Mouse (Mus musculus) MEL (cell line): ENCODE data around the gene Dcps. TPM values are rescaled to one million over a fixed set of nuclear protein-coding genes. Genes with fewer than 3 reads are reported as not detected.

Experiments
- DNase-seq: peaks from one replicate; pipeline ENCODE4 v3.0.0; 2011; ENCODE audit warnings: low read depth, low spot score
- H3K27ac ChIP-seq: 2 replicates; pipeline ENCODE4 v1.5.1; 2012; ENCODE audit warnings: low read depth, mild to moderate bottlenecking, control low read depth, low read length, moderate library complexity; ENCODE audit not compliant: control insufficient read depth
- H3K27me3 ChIP-seq, 2 experiments: fragments of 150-350 bp in 1 of 2; sonication (generic) in 1 of 2; 2 replicates each; pipeline ENCODE4 v1.6.1; 2012; ENCODE audit warnings: low read length in 2 of 2, mild to moderate bottlenecking in 2 of 2, improper control_type of control experiment in 1 of 2, moderate library complexity in 1 of 2; ENCODE audit not compliant: insufficient read depth in 2 of 2, control insufficient read depth in 1 of 2
- H3K36me3 ChIP-seq, 2 experiments: 2 replicates each; pipeline ENCODE4 v1.6.1; 2012 to 2014; ENCODE audit warnings: low read length in 2 of 2, improper control_type of control experiment in 1 of 2, inconsistent platforms in 1 of 2, mild to moderate bottlenecking in 1 of 2; ENCODE audit not compliant: insufficient read depth in 2 of 2, control insufficient read depth in 1 of 2
- H3K4me1 ChIP-seq, 2 experiments: fragments of 150-350 bp in 1 of 2; sonication (generic) in 1 of 2; 2 replicates each; pipeline ENCODE4 v1.6.1; 2012; ENCODE audit warnings: low read length in 2 of 2, improper control_type of control experiment in 1 of 2, mild to moderate bottlenecking in 1 of 2; ENCODE audit not compliant: insufficient read depth in 2 of 2, control insufficient read depth in 1 of 2
- H3K4me3 ChIP-seq, 2 experiments: fragments of 150-350 bp in 1 of 2; sonication (generic) in 1 of 2; 2 replicates each; pipeline ENCODE4 v1.5.1; 2012; ENCODE audit warnings: low read depth in 2 of 2, low read length in 2 of 2, mild to moderate bottlenecking in 2 of 2, moderate library complexity in 2 of 2, control low read depth in 1 of 2, improper control_type of control experiment in 1 of 2; ENCODE audit not compliant: control insufficient read depth in 1 of 2, insufficient read depth in 1 of 2
- H3K79me2 ChIP-seq: 2 replicates; pipeline ENCODE4 v1.6.1; 2012; ENCODE audit warnings: mild to moderate bottlenecking, low read length, moderate library complexity; ENCODE audit not compliant: control insufficient read depth, poor library complexity, insufficient read depth
- H3K9ac ChIP-seq: 2 replicates; pipeline ENCODE4 v1.6.1; 2012; ENCODE audit warnings: low read depth, mild to moderate bottlenecking, control low read depth, low read length, moderate library complexity; ENCODE audit not compliant: control insufficient read depth, poor library complexity, severe bottlenecking
- H3K9me3 ChIP-seq: fragments of 150-350 bp; sonication (generic); replicated peaks from 2 replicates; pipeline ENCODE4 v1.6.1; 2012; ENCODE audit warnings: mild to moderate bottlenecking, low read length, improper control_type of control experiment, moderate library complexity; ENCODE audit not compliant: insufficient read depth
- CTCF ChIP-seq, 3 experiments: IDR thresholded peaks in 2 of 3; conservative IDR thresholded peaks in 1 of 3; 2 replicates each; pipeline ENCODE4 v1.5.1; 2011 to 2012; ENCODE audit warnings: low read length in 3 of 3, low read depth in 2 of 3, mild to moderate bottlenecking in 2 of 3, improper control_type of control experiment in 1 of 3, inconsistent platforms in 1 of 3, mixed read lengths in 1 of 3, moderate library complexity in 1 of 3; ENCODE audit not compliant: control insufficient read depth in 1 of 3, insufficient read depth in 1 of 3, poor library complexity in 1 of 3, severe bottlenecking in 1 of 3
- ELF1 ChIP-seq: IDR thresholded peaks from 2 replicates; pipeline ENCODE4 v1.6.1; 2014; ENCODE audit warnings: low read depth, mild to moderate bottlenecking, inconsistent platforms, low read length, improper control_type of control experiment, moderate library complexity
- EP300 ChIP-seq, 2 experiments: IDR thresholded peaks; 2 replicates each; pipeline ENCODE4 v1.6.1; 2011; ENCODE audit warnings: improper control_type of control experiment in 2 of 2, low read length in 2 of 2, low read depth in 1 of 2, mild to moderate bottlenecking in 1 of 2
- JUND ChIP-seq: IDR thresholded peaks from 2 replicates; pipeline ENCODE4 v1.6.1; 2011; ENCODE audit warnings: low read depth, mild to moderate bottlenecking, improper control_type of control experiment, low read length
- KAT2A ChIP-seq: conservative IDR thresholded peaks from 2 replicates; pipeline ENCODE4 v1.6.1; 2012; ENCODE audit warnings: low read depth, low read length, improper control_type of control experiment, inconsistent platforms
- MAZ ChIP-seq: IDR thresholded peaks from 2 replicates; pipeline ENCODE4 v1.6.1; 2012; ENCODE audit warnings: low read depth, mild to moderate bottlenecking, inconsistent platforms, low read length, improper control_type of control experiment
- MXI1 ChIP-seq: IDR thresholded peaks from 2 replicates; pipeline ENCODE4 v1.6.1; 2011; ENCODE audit warnings: mild to moderate bottlenecking, low read depth, low read length, improper control_type of control experiment
- NELFE ChIP-seq: IDR thresholded peaks from 2 replicates; pipeline ENCODE4 v1.6.1; 2011; ENCODE audit warnings: low read depth, low read length, improper control_type of control experiment
- NRF1 ChIP-seq: IDR thresholded peaks from 2 replicates; pipeline ENCODE4 v1.6.1; 2014; ENCODE audit warnings: low read depth, mild to moderate bottlenecking, inconsistent platforms, low read length, improper control_type of control experiment, moderate library complexity; ENCODE audit not compliant: poor library complexity, insufficient read depth, severe bottlenecking
- POLR2A ChIP-seq, 2 experiments: IDR thresholded peaks; 2 replicates each; pipeline ENCODE4 v1.6.1; 2011 to 2012; ENCODE audit warnings: low read length in 2 of 2, mild to moderate bottlenecking in 2 of 2, control low read depth in 1 of 2, improper control_type of control experiment in 1 of 2, low read depth in 1 of 2, moderate library complexity in 1 of 2; ENCODE audit not compliant: control insufficient read depth in 1 of 2, insufficient read depth in 1 of 2, poor library complexity in 1 of 2
- RAD21 ChIP-seq: IDR thresholded peaks from 2 replicates; pipeline ENCODE4 v1.6.1; 2011; ENCODE audit warnings: mild to moderate bottlenecking, low read depth, low read length, improper control_type of control experiment
- SIN3A ChIP-seq: IDR thresholded peaks from 2 replicates; pipeline ENCODE4 v1.6.1; 2012; ENCODE audit warnings: low read length, improper control_type of control experiment, inconsistent platforms
- SMC3 ChIP-seq: IDR thresholded peaks from 2 replicates; pipeline ENCODE4 v1.6.1; 2011; ENCODE audit warnings: low read depth, low read length, improper control_type of control experiment
- TAL1 ChIP-seq: IDR thresholded peaks from 2 replicates; pipeline ENCODE4 v1.6.1; 2012; ENCODE audit warnings: mild to moderate bottlenecking, inconsistent platforms, low read length, moderate library complexity, mixed read lengths
- TBP ChIP-seq: IDR thresholded peaks from 2 replicates; pipeline ENCODE4 v1.8.0; 2011; ENCODE audit warnings: low read depth, low read length, improper control_type of control experiment
- TCF12 ChIP-seq: IDR thresholded peaks from 2 replicates; pipeline ENCODE4 v1.6.1; 2014; ENCODE audit warnings: low read depth, mild to moderate bottlenecking, inconsistent platforms, low read length, improper control_type of control experiment, moderate library complexity
- ZNF384 ChIP-seq: IDR thresholded peaks from 2 replicates; pipeline ENCODE4 v1.6.1; 2012; ENCODE audit warnings: low read depth, mild to moderate bottlenecking, inconsistent platforms, low read length, improper control_type of control experiment
- polyA plus RNA-seq, 2 experiments: library from polyadenylated mRNA; stranded (reverse) in 1 of 2; unstranded in 1 of 2; fragments of >175 nt in 1 of 2; fragments of >200 nt in 1 of 2; gene quantifications; 2 replicates each; pipeline versions ENCODE4 v1.2.1 to v1.2.4; 2012; ENCODE audit warnings: low replicate concordance in 2 of 2, low read depth in 1 of 2; ENCODE audit not compliant: insufficient read length in 2 of 2, insufficient read depth in 1 of 2, missing spikeins in 1 of 2
- total RNA-seq: library from RNA; depleted of rRNA; stranded (reverse); fragments of 300-350 nt; gene quantifications from 2 replicates; pipeline ENCODE4 v1.2.3, GENCODE M21; 2012

Dcps gene
- total and polyA plus RNA-seq, 3 experiments: 54.3 to 115 TPM; not detected in 1

GRCm38 (mm10) chr9:35199772-35200471 is 24.1 kb upstream of the Dcps start, which contains the start of the genes Srpr and Tirap:
TSS of gene Srpr (plus strand) at chr9:35200175.
TSS of gene Tirap (minus strand) at chr9:35200291.
- Histone ChIP-seq H3K9me3 (no peaks in the 10 kb centered on the region), H3K27ac (peak within 1 kb of the TSS; percentile 27; the same call in 1 of the 2 replicates), H3K79me2 (peaks cover 1% of the 10 kb centered on the region; the same call in 1 of the 2 replicates), H3K27me3 (no peaks in the 10 kb centered on the region), H3K9ac (peak within 1 kb of the TSS; percentile 87), H3K4me3 (peak within 1 kb of the TSS; percentile 88 to 90), H3K4me1 (peaks cover 10 to 11% of the 10 kb centered on the region in 2 experiments), H3K36me3 (peaks cover 0 to 19% of the 10 kb centered on the region in 2 experiments; a peak in 2 of 4 replicates)
- DNase-seq: peak; percentile 84
- TF ChIP-seq MAZ (peak; percentile 55; the same call in 1 of the 2 replicates), SMC3 (peak; percentile 36), ELF1 (peak; percentile 40; the same call in 1 of the 2 replicates), JUND (no peak), CTCF (IDR thresholded peaks at IDR 0.05 in 2 of 3, conservative IDR thresholded peaks at IDR 0.05 in 1 of 3; ENCODE audit: control insufficient read depth in 1 of 3, insufficient read depth in 1 of 3, low read depth in 2 of 3, low read length in 3 of 3, poor library complexity in 1 of 3, severe bottlenecking in 1 of 3) (peak in 2 of 3 experiments; percentile 76 to 94; a peak in 5 of 6 replicates), RAD21 (peak; percentile 12), MXI1 (peak; percentile 32; the same call in 1 of the 2 replicates), POLR2A (IDR thresholded peaks at IDR 0.05; ENCODE audit: control insufficient read depth in 1 of 2, insufficient read depth in 1 of 2, low read depth in 1 of 2, low read length in 2 of 2, poor library complexity in 1 of 2) (peak in 1 of 2 experiments; percentile 22; a peak in 2 of 4 replicates), TCF12 (no peak), SIN3A (peak; percentile 41)

GRCm38 (mm10) chr9:35198945-35199771 is 23.3 kb upstream of the Dcps start:
- Histone ChIP-seq H3K27ac (peak overlapping the region; percentile 27; the same call in 1 of the 2 replicates), H3K27me3 (no peaks in the 10 kb centered on the region)
- peak; percentile 44 for DNase-seq

More at GRCm38 (mm10) chr9:35198945-35199771, 23.3 kb upstream of the Dcps start:
- Histone ChIP-seq H3K9ac (peak overlapping the region; percentile 87), H3K4me1 (peaks cover 10 to 11% of the 10 kb centered on the region in 2 experiments), H3K9me3 (no peaks in the 10 kb centered on the region), H3K4me3 (peak overlapping the region; percentile 88 to 90), H3K36me3 (peaks cover 0 to 19% of the 10 kb centered on the region in 2 experiments; a peak in 2 of 4 replicates), H3K79me2 (peaks cover 1% of the 10 kb centered on the region; the same call in 1 of the 2 replicates)
- TF ChIP-seq TBP (no peak), NRF1 (no peak), ZNF384 (no peak), EP300 (IDR thresholded peaks at IDR 0.05; ENCODE audit: low read depth in 1 of 2, low read length in 2 of 2) (peak in 1 of 2 experiments; percentile 12; a peak in 1 of 4 replicates), NELFE (no peak), MXI1 (no peak; the same call in none of the 2 replicates), KAT2A (no peak), TAL1 (no peak)
